Mouse (Mus musculus): ENCODE measurements at regions not wholly inside any gene's neighbourhood (a gene's known extent, or its start where the extent isn't known, plus 50 kb on each side); places are given as distances from the start of the nearest gene placed in this dataset.
A peak's percentile ranks its signal among the peaks of the same experiment; 100 is the strongest.

DNA sequence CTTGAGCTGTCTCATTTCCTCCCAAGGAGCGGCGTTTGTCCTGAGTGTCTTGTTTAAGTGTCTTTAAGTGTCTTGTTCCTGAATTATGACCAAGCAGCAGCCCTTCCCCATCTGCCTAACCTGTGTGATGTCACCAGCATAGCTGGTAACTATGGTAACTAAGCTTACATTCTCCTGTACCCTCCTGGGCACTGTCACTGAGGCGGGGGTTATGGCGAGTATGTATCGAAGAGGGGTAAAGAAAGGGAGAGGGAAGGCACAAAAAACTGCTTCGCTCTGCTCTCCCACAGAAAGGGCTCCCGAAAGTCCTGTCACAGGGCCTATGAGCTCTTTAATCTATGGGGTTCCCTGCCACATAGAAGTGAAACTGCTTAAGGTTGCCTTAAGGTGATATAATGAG, 89.6 kb downstream of the Ppp4r2 start:
- DNase-seq (ENCODE audit: low spot score), result no peak

DNA sequence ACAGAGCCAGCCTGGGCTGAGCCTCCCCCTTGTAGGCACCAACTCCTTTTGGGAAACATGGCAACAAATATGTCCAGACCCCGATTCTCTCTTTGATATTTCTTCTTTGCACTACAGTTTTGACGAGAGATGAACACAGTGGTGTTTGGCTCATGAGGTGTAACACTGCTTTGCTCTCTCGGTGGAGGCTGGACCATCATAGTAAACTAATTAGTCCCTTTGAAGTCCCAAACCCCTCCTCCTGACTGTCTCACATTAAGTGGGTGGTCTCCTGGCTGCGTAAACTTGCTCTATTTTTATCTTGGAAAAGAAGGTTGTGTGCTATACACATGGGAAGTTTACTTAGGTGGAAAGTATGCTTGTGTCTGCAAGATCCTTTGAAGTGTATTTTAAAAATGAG, 90.3 kb downstream of the Ppp4r2 start:
- DNase-seq (ENCODE audit: low spot score), result no peak

DNA sequence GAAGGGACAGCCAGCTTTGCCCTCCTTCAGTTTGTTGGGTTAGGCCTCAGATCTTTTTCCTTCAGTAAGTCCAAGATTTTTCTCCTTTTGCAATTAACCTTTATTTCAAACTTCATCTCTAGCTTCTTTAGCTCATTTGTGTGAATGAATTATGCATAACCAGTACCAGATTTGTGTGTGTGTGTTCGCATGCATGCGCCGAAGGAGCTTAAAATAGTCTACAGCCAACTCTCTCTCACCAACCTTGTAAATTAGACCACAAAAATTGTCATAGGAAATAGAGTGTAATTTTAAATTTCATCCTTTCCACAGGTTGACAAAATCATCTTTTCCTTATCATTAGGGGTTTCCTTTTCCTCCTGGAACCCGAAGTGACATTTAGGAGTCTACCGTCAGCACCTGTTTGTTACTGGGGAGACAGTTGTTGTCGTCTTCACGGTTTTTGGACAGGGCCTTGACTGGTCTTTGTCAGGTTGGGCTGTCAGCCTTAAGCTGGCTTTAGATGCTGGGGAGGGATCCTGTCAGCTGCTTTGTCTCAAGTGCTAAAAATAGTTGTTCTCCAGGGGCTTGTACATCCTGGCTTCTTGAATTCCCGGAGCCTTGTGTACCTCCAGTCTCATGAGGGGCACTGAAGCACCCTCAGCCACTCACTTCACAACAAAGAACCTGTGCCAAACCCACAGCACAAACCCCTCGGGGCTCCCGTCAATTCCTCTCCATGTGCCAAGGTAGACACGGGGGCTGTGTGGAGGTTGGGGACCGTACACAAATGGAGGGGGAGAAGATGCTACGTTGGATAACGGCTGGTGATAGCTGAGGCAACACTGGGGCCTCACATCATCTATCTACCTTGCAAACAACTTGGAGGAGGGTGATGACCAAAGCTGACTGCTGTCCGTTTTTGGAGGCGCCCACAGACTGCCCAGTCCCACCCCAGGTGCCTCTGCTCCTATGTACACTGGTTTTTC, 95.7 kb downstream of the Ppp4r2 start:
- DNase-seq (ENCODE audit: low spot score), result no peak

DNA sequence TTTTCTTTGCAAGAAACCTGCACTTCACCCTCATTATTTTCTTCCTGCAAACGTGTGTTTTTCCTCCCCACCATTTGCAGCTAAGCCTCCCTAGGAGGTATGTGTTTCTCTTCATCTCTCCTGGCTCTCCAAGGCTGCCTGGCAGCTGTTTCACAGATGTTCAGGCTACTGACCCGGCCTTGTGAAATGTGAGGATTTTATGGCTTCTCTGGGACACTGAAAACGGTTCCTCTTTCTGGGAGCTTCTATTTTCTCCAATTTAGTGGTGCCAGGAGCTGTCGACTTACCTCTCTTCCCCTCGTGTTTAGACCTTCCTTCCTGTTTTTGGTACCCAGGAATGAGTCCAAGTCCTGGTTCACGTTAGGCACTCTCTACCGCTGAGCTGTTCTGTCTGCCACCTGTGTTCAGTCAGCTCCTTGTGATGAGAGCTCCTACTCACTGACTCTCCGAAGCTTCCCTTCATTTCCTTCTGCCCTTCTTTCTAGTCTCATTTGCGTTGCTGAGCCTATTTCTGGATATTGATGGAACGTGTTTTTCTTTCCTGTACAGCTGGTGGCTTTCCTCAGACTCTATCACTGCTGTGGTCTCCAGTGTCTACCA, 96.4 kb downstream of the Ppp4r2 start:
- DNase-seq (ENCODE audit: low spot score), result peak; percentile 33

GRCm38 (mm10) chr6:100930706-100931105, 97.3 kb downstream of the Ppp4r2 start:
- no peak for DNase-seq (ENCODE audit: low spot score)

DNA sequence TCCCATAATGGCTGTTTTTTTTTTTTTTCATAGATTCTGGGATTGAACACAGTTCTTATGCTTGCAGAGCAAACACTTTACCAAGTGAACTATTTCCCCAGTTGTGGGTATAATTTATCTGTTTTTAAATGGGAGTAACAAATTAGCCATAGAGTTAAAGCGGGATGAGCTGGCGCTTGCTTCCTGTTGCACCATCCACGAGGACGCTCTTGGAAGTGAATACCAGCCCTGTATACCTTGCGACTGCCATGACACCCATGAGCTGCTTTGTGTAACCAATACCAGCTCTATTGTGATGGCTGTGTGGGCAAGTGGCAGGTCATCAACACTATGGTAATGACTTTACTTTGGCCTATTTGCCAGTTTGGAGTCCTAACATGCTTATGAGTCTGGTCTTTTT, 101.0 kb downstream of the Ppp4r2 start:
- DNase-seq (ENCODE audit: low spot score), result no peak

- no peak for DNase-seq (ENCODE audit: low spot score)
Observed at GRCm38 (mm10) chr6:100937802-100938201, 104.4 kb downstream of the Ppp4r2 start.

DNA sequence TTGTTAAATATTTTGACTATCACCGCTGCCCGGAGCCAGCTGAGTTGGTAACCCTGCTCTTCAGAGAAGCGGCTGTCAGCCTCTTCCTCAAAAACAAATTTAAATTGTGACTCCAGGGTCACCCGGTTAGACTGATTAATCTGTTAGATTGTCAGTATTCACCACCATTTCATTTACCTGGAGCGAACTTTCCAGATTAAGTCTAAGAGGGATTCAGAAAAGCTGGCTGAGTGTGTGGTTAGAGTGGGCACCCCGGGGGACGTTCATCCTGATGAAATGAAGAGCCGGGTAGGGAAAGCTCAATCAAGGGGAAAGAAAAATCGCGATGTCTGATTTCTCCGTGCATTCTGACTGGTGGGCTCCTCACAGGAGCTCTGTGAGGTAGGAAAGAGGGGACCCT, 105.0 kb downstream of the Ppp4r2 start:
- no peak for DNase-seq (ENCODE audit: low spot score)

DNA sequence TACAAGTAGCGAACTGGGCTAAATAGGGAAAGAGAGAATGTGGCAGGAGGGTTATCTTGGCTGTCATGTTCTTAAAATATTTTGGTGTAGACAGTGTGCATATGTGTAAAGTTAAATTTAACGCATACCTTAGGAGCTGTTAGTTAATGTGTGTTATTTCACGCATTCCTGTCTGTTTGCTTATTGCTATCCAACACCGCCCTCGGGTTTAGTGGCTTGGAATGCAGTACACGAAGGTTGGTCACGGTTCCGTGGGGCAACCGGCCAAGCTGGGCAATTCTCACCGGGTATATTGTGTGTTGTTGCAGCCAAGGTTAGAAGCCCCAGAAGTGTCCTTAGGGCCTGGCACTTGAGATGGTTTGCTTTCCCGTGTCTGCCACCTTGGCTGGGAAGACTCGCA, 105.6 kb downstream of the Ppp4r2 start:
- DNase-seq (ENCODE audit: low spot score), result no peak

- DNase-seq (ENCODE audit: low spot score), result no peak
Observed at GRCm38 (mm10) chr6:100939766-100940165, 106.3 kb downstream of the Ppp4r2 start.

GRCm38 (mm10) chr6:100941686-100942085, 108.3 kb downstream of the Ppp4r2 start:
- DNase-seq (ENCODE audit: low spot score), result no peak

DNA sequence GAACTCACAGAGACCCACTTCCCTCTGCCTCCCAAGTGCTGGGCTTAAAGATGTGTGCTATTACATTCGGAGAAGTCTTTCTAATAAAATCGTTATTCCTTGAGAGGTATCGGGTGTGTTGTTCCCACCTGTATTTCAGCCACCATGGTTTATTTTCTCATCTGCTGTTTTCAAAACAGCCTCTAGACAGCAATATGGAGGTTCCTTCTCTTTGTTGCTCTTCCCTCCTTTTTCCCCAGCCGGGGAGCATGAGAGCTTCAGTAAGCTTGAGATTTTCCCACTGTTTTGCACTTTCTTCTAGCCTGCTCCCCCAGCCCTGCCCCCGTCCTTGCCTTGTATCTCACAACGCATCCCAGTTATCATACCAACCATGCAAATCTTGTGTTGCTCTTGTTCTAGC, 109.5 kb downstream of the Ppp4r2 start:
- DNase-seq (ENCODE audit: low spot score), result no peak

- no peak for DNase-seq (ENCODE audit: low spot score)
Observed at GRCm38 (mm10) chr6:100945796-100946195, 112.4 kb downstream of the Ppp4r2 start.

GRCm38 (mm10) chr6:100948340-100948739, 114.9 kb downstream of the Ppp4r2 start:
- DNase-seq (ENCODE audit: low spot score), result no peak

GRCm38 (mm10) chr6:100951646-100952045, 118.2 kb downstream of the Ppp4r2 start:
- no peak for DNase-seq (ENCODE audit: low spot score)

DNA sequence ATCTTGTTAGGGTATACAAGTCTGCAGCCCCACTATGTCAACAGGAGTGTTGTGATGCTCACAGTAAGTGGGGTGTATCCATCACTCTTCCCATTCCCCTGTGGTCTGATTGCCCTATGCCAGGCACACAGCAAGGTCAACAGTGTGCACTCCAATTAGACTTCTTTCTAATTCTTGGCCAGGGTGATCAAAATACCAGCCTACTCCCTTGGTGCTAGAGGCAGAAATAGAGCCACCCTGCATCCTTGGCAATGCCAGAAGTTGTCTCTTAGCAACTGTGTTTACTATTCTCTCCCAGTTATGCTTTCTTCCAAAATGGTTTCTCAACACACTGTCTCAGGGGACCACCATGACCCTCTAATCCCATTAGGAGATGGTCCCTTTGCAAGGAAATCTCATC, 119.0 kb downstream of the Ppp4r2 start:
- no peak for DNase-seq (ENCODE audit: low spot score)

GRCm38 (mm10) chr6:100954563-100954962, 121.1 kb downstream of the Ppp4r2 start:
- DNase-seq (ENCODE audit: low spot score), result no peak

DNA sequence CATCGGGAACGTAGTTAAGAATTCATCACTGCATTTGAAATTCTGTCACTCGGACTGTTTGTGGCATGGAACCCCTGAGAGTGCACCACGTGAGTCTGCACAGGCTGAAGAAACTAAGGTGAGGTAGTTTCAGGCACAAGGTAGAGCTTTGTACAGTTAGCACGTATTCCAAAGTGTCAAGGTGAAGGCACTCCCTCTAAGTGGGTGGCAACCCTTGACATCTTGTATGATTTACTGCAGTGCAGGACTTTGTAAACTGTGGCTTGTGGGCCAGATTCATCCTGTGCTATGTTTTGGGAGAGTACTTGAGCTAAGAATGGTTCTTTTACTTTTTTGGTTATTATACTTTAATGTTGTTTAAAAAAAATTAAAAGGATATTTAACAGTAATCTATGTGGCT, 133.1 kb downstream of the Ppp4r2 start:
- DNase-seq (ENCODE audit: low spot score), result no peak

DNA sequence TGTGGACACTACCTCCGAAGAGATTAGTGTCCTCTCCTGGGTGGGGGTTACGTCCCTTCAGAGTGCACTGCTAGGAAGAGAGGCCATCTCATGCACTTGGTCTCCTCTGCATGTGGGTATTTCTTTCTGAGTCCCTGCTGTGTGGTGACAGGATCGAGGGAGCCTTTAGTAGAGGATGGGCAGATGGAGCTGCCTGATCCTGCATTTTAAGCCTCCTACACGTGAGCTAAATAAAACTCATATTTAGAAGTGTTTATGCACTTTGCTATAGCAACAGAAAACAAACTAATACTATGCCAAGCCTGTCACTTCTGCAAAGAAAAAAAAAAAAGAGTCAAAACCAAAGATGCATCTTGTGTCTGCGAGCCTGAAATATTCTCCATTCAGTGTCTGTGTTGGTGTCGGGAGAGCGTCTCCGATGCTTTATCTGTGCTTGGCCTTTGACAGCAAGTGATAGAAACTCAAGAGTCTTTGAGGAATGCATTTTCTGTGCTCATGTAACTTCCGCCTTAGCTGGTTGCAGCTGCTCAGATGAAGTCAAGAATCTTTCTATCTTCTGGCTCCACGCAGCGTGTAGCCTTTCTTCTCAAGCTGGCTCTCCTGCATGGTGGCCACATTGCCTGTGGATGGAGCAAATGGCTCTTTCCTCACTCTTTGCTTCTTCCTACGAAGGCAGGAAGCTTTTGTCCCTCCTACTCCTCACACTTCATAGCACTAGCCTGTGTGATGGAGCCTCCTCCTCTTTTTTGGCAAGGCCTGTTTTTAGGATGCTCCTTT, 134.8 kb downstream of the Ppp4r2 start:
- no peak for DNase-seq (ENCODE audit: low spot score)

DNA sequence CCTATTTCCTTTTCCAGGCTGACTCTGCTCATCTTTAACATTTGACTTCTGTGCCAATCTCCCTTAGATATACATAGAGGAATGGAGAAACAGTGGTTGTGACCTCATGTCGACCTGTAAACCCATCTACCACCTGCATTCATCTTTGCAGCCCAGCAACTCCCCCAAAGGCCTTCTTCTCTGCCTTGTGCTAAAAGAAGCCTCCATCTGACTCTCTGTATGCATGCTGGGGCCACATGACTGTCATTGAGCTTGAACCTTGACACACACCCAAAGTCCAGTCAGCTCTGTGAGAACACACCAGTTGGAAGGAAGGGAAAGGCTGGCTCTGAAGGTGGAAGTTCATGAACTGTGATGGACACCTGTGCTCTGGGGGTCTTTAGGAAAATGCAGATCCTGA, 135.5 kb downstream of the Ppp4r2 start:
- no peak for DNase-seq (ENCODE audit: low spot score)

- no peak for DNase-seq (ENCODE audit: low spot score)
Observed at GRCm38 (mm10) chr6:100970810-100971447, 137.5 kb downstream of the Ppp4r2 start.

- no peak for DNase-seq (ENCODE audit: low spot score)
Observed at GRCm38 (mm10) chr6:100971462-100971955, 138.1 kb downstream of the Ppp4r2 start.
